Mouse (Mus musculus): ENCODE measurements around the gene Fcrl1. TPM values are rescaled to one million over a fixed set of nuclear protein-coding genes. Genes with fewer than 3 reads are reported as not detected.

The Fcrl1 gene
- polyA plus RNA-seq, 1 experiment from 2014 or later = 0.13 TPM

DNA sequence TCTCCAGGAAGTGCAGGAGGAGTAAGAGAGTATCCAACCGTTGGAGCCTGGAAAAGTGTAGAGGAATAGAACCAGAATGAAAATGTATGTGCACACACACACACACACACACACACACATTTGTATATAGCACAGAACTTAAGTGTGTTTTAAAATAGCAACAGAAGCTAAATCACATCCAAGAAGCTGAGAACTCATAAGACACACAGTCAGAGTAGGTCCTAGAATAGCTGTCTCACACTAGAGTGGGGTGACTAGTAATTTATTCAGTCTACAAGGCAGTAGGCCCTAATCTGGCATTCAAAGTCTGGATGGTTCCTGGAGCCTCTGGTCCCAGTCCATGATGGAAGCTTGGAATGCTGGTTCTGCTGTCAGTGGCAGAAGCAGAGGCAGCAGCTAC is 64.4 kb downstream of the Fcrl1 start:
- DNase-seq (no peak), ATAC-seq (ENCODE audit: low FRiP score, low TSS enrichment) (no peak)
- Histone ChIP-seq H3K4me2 (ENCODE audit: low read length) (no peak overlapping the region), H3K36me3 (ENCODE audit: control insufficient read depth, insufficient read depth, low read length) (no peaks in the 10 kb centered on the region), H3K4me1 (ENCODE audit: control insufficient read depth, insufficient read depth, low read length) (no peaks in the 10 kb centered on the region), H3K9me3 (ENCODE audit: control insufficient read depth, low read length) (0 out of 2 replicates have a peak, but pooled peaks cover 3% of the 10 kb centered on the region), H3K27me3 (ENCODE audit: control insufficient read depth, insufficient read depth, low read length) (no peaks in the 10 kb centered on the region), H3K4me3 (replicated peaks; ENCODE audit: low read depth, low read length) (no peak overlapping the region), H3K27ac (replicated peaks; ENCODE audit: low read depth, low read length) (no peak overlapping the region), H3K9ac (replicated peaks; ENCODE audit: low read length) (no peak overlapping the region)
- 84% methylated on average over 1 of the region's 1 CpGs for WGBS

DNA sequence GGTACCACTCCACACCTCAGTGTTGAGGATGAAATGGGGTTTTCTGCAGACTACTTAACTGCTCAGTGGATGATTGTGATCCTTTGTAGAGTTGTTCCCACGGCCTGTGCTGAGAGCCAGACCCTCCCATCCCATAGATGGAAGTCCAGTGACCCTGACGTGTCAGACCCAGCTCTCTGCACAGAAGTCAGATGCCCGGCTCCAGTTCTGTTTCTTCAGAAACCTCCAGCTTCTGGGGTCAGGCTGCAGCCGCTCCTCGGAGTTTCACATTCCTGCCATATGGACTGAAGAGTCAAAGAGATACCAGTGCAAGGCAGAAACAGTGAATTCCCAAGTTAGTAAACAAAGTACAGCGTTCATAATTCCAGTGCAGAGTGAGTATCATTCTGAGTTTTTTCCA is 67.8 kb downstream of the Fcrl1 start:
- no peak overlapping the region for H3K4me2 ChIP-seq (ENCODE audit: low read length)
- no peak for ATAC-seq (ENCODE audit: low FRiP score, low TSS enrichment)
- H3K4me1 ChIP-seq (ENCODE audit: control insufficient read depth, insufficient read depth, low read length) = no peaks in the 10 kb centered on the region
- H3K36me3 ChIP-seq (ENCODE audit: control insufficient read depth, insufficient read depth, low read length) = no peaks in the 10 kb centered on the region
- H3K9me3 ChIP-seq (ENCODE audit: control insufficient read depth, low read length) = no peaks in the 10 kb centered on the region
- H3K27me3 ChIP-seq (ENCODE audit: control insufficient read depth, insufficient read depth, low read length) = no peaks in the 10 kb centered on the region
- H3K27ac ChIP-seq (replicated peaks; ENCODE audit: low read depth, low read length) = no peak overlapping the region
- WGBS = 80% methylated on average over 6 of the region's 6 CpGs
- no peak for DNase-seq
- no peak overlapping the region for H3K4me3 ChIP-seq (replicated peaks; ENCODE audit: low read depth, low read length)
- no peak overlapping the region for H3K9ac ChIP-seq (replicated peaks; ENCODE audit: low read length)

Other genes with a start within 250 kb of the Fcrl1 start
- 5.4 and 5.8 TPM in 2 replicates for gene Kirrel, start 201.6 kb upstream of the Fcrl1 start, polyA plus RNA-seq (2014; fragmentation: Nextera tagmentation; extraction: Ambion mirVana)
- 5.4 and 11.1 TPM in 2 replicates for gene Fcrls, start 112.6 kb upstream of the Fcrl1 start, polyA plus RNA-seq (2014; fragmentation: Nextera tagmentation; extraction: Ambion mirVana)
- gene Cd5l, start 18.5 kb upstream of the Fcrl1 start, polyA plus RNA-seq (2014; fragmentation: Nextera tagmentation; extraction: Ambion mirVana) = not detected in 2 replicates
- not detected in 2 replicates for gene Fcrl5, start 59.4 kb downstream of the Fcrl1 start, polyA plus RNA-seq (2014; fragmentation: Nextera tagmentation; extraction: Ambion mirVana)
- 7.0 and 8.3 TPM in 2 replicates for gene Etv3, start 149.0 kb downstream of the Fcrl1 start, polyA plus RNA-seq (2014; fragmentation: Nextera tagmentation; extraction: Ambion mirVana)
- 22.8 and 30.6 TPM in 2 replicates for gene Arhgef11, start 241.2 kb downstream of the Fcrl1 start, polyA plus RNA-seq (2014; fragmentation: Nextera tagmentation; extraction: Ambion mirVana)

All from midbrain, embryonic 14.5 days (tissue).